Mouse (Mus musculus) ES-Bruce4 (cell line): ENCODE measurements around the gene Kcnk2.

Experiments used
- CTCF ChIP-seq: IDR thresholded peaks from one replicate; pipeline ENCODE4 v1.8.1; 2011; ENCODE audit warnings: low read depth, low read length
- EP300 ChIP-seq: IDR thresholded peaks from 2 replicates; pipeline ENCODE4 v1.6.1; 2011; ENCODE audit warnings: low read depth, low read length; ENCODE audit not compliant: insufficient read depth
- POLR2A ChIP-seq: IDR thresholded peaks from one replicate; pipeline ENCODE4 v1.8.1; 2011; ENCODE audit warnings: low read length; ENCODE audit not compliant: insufficient read depth

- TF ChIP-seq POLR2A (no peak), EP300 (no peak), CTCF (no peak)
Measured at GRCm38 (mm10) chr1:189353887-189354286, 48.2 kb downstream of the Kcnk2 start.
